Mouse (Mus musculus) gastrocnemius, adult 18-20 months (tissue): ENCODE results near the gene Med24. TPM values are rescaled to one million over a fixed set of nuclear protein-coding genes. Genes with fewer than 3 reads are reported as not detected.

Experiments
- DNase-seq: peaks from one replicate; pipeline ENCODE4 v3.0.0; 2021; ENCODE audit warnings: low spot score
- total RNA-seq, 2 experiments: library from RNA; stranded (reverse); gene quantifications; 2 replicates each; pipeline ENCODE4 v1.2.3; 2021

Med24 gene
- total RNA-seq, 2 experiments from 2014 or later = 48.1 to 53.3 TPM

DNA sequence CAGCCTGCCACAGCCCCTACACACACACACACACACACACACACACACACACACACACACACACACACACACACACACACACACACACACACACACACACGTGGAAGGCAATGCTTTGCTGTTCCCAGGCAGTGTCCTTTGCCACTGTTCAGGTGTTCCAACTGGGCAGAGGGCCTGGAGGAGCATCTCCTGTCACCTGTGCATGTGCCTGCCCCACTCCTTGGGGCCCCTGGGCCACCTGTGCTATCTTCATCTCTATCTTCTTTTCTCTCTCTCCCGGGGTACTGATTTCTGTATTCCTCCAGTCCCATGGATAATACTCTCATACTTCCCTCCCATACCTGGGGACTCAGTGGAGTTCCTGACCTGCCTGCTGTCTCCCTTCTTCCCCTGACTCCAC is 37.1 kb upstream of the Med24 start:
- peak; percentile 23 for DNase-seq

DNA sequence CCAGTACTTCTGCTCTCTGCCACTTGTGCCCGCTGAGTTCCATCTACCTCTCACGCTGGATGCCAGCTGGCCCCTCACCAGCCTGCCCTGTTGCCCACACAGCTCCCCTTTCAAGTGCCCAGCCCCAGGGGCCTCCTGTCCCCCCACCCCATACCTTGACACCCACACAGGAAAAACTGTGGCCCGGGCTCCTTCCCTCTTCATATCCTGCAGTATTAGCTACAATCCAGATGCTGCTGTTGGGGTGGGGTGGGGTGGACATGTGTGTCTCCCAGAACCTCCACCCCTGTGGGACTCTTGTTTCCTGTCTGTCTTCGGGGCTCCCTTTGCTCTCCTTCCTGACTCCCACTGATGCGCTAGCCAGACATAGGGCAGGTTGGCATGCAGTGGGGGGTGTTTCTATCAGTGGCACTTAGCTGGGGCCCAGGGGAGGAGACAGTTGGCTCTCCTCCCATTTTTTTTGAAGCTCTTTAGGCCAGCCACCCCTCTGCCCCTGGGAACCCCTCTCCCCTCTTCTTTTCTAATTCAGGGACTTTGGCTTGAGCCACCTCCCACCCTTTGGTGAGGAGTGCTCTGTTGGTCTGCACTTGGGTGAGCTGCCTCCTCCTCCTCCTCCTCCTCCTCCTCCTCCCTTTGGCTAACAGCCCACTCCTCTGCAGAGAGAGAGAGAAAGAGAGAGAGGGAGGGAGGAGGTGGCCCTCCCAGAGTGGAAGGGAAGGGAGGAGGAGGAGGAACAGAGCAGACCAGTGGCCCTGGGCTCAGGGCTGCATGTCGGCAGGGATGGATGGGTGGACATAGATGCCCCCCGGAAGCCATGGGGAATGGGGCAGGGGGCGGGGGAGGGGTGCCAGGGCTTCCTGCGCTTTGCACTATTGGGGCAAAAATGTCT is 36.4 kb upstream of the Med24 start:
- DNase-seq = peak; percentile 62

GRCm38 (mm10) chr11:98764746-98765145 is 35.5 kb upstream of the Med24 start:
- DNase-seq = no peak

- peak; percentile 7 for DNase-seq
Measured at GRCm38 (mm10) chr11:98764091-98764490, 34.9 kb upstream of the Med24 start.

DNA sequence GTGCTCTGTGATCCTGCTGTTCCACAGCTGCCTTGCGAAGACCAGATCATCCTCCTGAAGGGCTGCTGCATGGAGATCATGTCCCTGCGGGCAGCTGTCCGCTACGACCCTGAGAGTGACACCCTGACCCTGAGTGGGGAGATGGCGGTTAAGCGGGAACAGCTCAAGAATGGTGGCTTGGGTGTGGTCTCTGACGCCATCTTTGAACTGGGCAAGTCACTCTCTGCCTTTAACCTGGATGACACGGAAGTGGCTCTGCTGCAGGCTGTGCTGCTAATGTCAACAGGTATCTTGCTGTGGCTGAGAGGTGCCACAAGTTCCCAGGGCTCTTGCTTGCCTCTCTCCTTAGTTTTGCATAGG is 34.2 kb upstream of the Med24 start:
- no peak for DNase-seq

GRCm38 (mm10) chr11:98762756-98763501 is 33.7 kb upstream of the Med24 start:
- peak; percentile 15 for DNase-seq

DNA sequence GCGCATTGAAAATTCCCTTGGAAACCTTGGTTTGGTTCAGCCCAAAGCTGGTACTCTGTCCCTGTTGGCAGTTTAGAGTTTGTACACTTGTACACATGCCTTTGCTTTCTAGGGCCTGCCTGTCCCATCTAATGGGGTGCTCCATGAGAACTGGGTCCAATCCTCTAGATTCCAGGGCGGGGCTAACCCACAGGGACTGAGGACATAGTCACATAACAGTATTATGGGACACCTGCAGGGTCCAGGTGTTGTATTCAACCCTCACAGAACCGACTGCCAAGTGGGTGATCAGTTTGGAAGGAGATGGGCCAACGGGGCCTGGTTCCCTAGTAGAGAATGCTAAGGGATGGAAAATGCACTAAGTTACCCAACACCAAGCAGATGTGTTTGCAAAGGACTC is 32.7 kb upstream of the Med24 start:
- no peak for DNase-seq

DNA sequence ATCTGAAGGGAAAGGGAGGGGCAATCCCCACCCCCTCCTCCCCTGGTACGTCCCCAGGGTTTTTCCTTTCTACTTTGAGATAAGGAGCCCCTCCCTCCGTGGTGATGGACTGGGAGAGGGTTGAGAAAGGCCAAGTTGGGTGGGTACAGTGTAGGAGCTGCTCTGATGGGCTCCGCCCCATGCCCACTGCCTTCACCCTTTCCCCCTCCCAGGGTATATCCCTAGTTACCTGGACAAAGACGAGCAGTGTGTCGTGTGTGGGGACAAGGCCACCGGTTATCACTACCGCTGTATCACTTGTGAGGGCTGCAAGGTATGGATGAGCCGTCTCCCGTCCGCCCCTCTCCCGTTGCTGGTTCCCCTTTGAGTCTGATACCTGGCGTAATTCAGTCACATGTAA is 27.5 kb upstream of the Med24 start:
- no peak for DNase-seq

GRCm38 (mm10) chr11:98755726-98756380 is 26.6 kb upstream of the Med24 start:
- DNase-seq = no peak

DNA sequence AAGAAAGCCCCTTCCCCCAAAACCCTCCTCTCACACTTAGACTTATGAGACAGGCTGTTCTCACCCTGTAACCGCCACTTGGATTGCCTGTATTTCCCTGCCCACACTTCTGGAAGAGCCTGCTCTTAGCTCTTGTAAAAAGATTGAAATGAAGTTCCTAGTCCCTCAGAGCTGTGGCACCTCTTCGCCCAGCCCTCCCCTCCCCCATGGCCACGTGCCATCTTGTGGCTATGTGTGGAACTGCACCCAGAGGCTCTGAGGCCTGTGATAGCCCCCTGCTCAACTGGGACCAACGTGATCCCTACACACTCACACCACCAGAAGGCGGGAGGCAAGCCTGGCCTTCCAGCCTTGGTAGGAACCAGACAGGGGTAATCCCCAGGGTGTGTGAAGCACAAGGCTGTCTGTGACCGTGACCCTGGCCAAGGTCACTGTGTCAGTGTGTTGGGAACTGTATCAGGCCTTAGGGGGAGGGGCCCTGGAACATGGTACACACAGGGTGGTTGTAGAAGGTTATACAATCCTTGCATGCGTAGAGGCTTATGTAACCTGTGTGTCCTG is 25.5 kb upstream of the Med24 start:
- DNase-seq = peak; percentile 75

- DNase-seq = peak; percentile 74
Measured at GRCm38 (mm10) chr11:98754151-98754620, 25.0 kb upstream of the Med24 start.

DNA sequence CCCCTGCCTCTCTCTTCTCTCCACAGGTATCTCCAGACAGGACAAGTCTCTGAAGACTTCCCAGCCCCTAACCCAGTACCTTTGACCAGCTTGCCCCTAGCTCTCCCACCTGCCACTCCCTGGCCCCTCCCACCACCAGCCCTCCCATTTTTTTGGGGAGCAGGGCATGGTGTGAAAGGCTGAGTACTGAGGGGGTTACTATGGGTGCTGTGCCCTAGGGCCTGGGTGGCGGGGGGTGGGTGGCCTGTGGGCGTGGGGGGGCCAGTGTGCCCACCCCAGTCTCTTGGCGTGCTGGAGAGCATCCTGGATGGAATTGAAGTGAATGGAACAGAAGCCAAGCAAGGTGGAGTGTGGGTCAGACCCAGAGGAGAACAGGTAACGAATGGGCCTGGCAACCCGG is 24.0 kb upstream of the Med24 start:
- DNase-seq = no peak

- no peak for DNase-seq
Measured at GRCm38 (mm10) chr11:98752562-98753140, 23.4 kb upstream of the Med24 start.

DNA sequence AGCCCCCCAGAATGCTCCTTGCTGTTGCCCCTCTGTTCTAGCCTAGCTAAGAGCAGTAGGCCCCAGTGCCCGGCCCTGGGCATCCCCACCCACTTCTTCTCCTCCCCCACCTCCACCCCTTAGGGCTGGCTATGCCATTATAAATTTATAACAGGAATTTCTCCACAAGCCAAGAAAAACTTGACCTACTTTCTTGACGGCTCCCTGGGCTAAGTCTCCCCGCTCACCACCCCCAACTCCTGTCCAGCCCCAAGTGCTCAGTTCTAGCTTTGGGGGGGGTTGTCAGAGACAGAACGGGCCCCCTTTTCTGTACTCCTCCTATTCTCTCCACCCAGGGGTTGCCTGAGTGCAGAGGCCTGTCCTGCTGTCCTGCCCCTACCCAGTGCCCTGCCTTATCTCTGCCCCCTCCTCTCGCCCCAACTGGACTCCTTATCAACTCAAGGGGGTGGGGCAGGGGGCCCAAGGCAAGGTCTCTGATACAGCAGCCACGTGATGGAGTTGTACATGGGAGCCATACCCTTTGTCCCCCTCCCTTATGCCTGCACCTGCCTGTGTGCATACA is 22.1 kb upstream of the Med24 start:
- DNase-seq = no peak

- DNase-seq = peak; percentile 51
Measured at GRCm38 (mm10) chr11:98750351-98751201, 21.3 kb upstream of the Med24 start.

GRCm38 (mm10) chr11:98749716-98750115 is 20.5 kb upstream of the Med24 start:
- no peak for DNase-seq

- no peak for DNase-seq
Measured at GRCm38 (mm10) chr11:98748506-98749416, 19.5 kb upstream of the Med24 start.

GRCm38 (mm10) chr11:98747804-98748505 is 18.7 kb upstream of the Med24 start:
- DNase-seq = peak; percentile 65
